Mouse (Mus musculus): ENCODE data around the gene Adam34. TPM values are rescaled to one million over a fixed set of nuclear protein-coding genes. Genes with fewer than 3 reads are reported as not detected.

Gene Adam34
- polyA plus RNA-seq (2012; rRNA removed) = not detected in 2 replicates

GRCm38 (mm10) chr8:43709949-43710348 is at the start of gene Adam34:
Gene Adam34, minus strand, starts transcription at chr8:43710049.

GRCm38 (mm10) chr8:43627176-43627575 is 82.7 kb downstream of the Adam34 start, which contains the start of gene Gm5346:
Gene Gm5346, minus strand, starts transcription at chr8:43627276.

Other genes starting within 250 kb of the Adam34 start
- not detected in 2 replicates for gene Adam26b, start 181.9 kb downstream of the Adam34 start, polyA plus RNA-seq (2012; rRNA removed)
- gene Adam26a, start 133.3 kb downstream of the Adam34 start, polyA plus RNA-seq (2012; rRNA removed) = not detected in 2 replicates
- gene Gm5346, start 82.8 kb downstream of the Adam34 start, polyA plus RNA-seq (2012; rRNA removed) = not detected in 2 replicates

All from liver, embryonic 14 days (tissue).